Mouse (Mus musculus) small intestine, adult 2 months (tissue): ENCODE measurements around the gene Negr1.

ENCODE experiments used
- CTCF ChIP-seq: fragments of 200-500 bp; IDR thresholded peaks from 2 replicates; pipeline ENCODE4 v1.5.1; 2012; ENCODE audit warnings: low read depth, mild to moderate bottlenecking, control low read depth, inconsistent platforms, low read length, moderate library complexity, mixed read lengths; ENCODE audit not compliant: insufficient replicate concordance, insufficient read length; ENCODE audit errors: extremely low read depth
- POLR2A ChIP-seq: fragments of 200-500 bp; IDR thresholded peaks from 2 replicates; pipeline ENCODE4 v1.6.1; 2012; ENCODE audit warnings: low read depth, mild to moderate bottlenecking, control low read depth, inconsistent platforms, low read length, moderate library complexity

DNA sequence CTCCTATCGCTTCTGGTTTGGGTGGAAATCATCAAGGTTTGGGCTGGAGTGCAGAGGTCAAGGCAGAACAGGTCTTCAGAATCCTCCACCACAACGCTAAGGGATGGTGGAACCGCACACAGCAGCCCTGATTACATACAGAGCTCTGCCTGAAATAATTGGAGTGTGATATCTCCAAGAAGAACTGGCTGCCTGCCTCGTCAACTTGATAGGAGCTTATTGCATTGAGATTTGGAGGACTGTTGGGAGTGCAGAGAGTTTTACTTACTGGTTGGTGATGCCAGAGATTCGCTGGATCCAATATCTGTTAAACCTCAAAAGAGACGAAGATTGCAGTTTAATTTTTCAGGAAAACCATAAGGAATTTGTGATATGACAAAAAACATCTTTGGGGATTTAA lies 391.4 kb downstream of the Negr1 start:
- no peak for TF ChIP-seq POLR2A
- TF ChIP-seq CTCF: no peak
